Mouse (Mus musculus) CH12.LX (cell line): ENCODE results near the gene Olfr518. TPM values are rescaled to one million over a fixed set of nuclear protein-coding genes. Genes with fewer than 3 reads are reported as not detected.

Source experiments
- DNase-seq: peaks from one replicate; pipeline ENCODE4 v3.0.0-alpha.2; 2013; ENCODE audit errors: extremely low read depth
- H3K27ac ChIP-seq: 2 replicates; pipeline ENCODE4 v1.5.1; 2012; ENCODE audit warnings: low read depth, mild to moderate bottlenecking, control low read depth, moderate library complexity; ENCODE audit not compliant: insufficient read depth
- H3K27me3 ChIP-seq: replicated peaks from 2 replicates; pipeline ENCODE3; 2012; ENCODE audit warnings: inconsistent platforms
- H3K36me3 ChIP-seq, 2 experiments: replicated peaks in 1 of 2; 2 replicates each; pipeline versions ENCODE3 to v1.6.1; 2012; ENCODE audit warnings: inconsistent platforms in 1 of 2, low read length in 1 of 2, mild to moderate bottlenecking in 1 of 2, mixed read lengths in 1 of 2, moderate library complexity in 1 of 2; ENCODE audit not compliant: control insufficient read depth in 1 of 2, insufficient read depth in 1 of 2
- H3K4me1 ChIP-seq, 2 experiments: 2 replicates each; pipeline ENCODE4 v1.6.1; 2012; ENCODE audit warnings: inconsistent platforms in 1 of 2, moderate library complexity in 1 of 2; ENCODE audit not compliant: insufficient read depth in 2 of 2, control insufficient read depth in 1 of 2
- H3K4me2 ChIP-seq: 2 replicates; pipeline ENCODE4 v1.6.1; 2012; ENCODE audit warnings: low read depth, mild to moderate bottlenecking, control low read depth; ENCODE audit not compliant: poor library complexity, insufficient read depth, severe bottlenecking
- H3K4me3 ChIP-seq, 3 experiments: fragments of 150-350 bp in 1 of 3; sonication (generic) in 1 of 3; replicated peaks in 1 of 3; 2 replicates each; pipeline versions ENCODE3 to v1.5.1; 2011 to 2012; ENCODE audit warnings: low read depth in 2 of 3, low read length in 2 of 3, mild to moderate bottlenecking in 2 of 3, moderate library complexity in 2 of 3, control low read depth in 1 of 3, improper control_type of control experiment in 1 of 3, inconsistent platforms in 1 of 3, mixed read lengths in 1 of 3; ENCODE audit not compliant: poor library complexity in 1 of 3
- H3K79me2 ChIP-seq: replicated peaks from 2 replicates; pipeline ENCODE4 v1.6.1; 2012; ENCODE audit warnings: mild to moderate bottlenecking, moderate library complexity; ENCODE audit not compliant: control insufficient read depth, poor library complexity, insufficient read depth, severe bottlenecking; ENCODE audit errors: extremely low read depth
- H3K9ac ChIP-seq: 2 replicates; pipeline ENCODE4 v1.6.1; 2012; ENCODE audit warnings: low read depth, mild to moderate bottlenecking, control low read depth, moderate library complexity; ENCODE audit not compliant: insufficient read depth
- H3K9me3 ChIP-seq: replicated peaks from 2 replicates; pipeline ENCODE3; 2012; ENCODE audit warnings: low read length, inconsistent platforms, mixed read lengths
- CHD1 ChIP-seq: IDR thresholded peaks from 2 replicates; pipeline ENCODE4 v1.6.1; 2012; ENCODE audit warnings: low read depth, low read length, improper control_type of control experiment, inconsistent platforms
- CHD2 ChIP-seq: IDR thresholded peaks from 2 replicates; pipeline ENCODE4 v1.6.1; 2011; ENCODE audit warnings: low read length, improper control_type of control experiment
- CTCF ChIP-seq, 2 experiments: IDR thresholded peaks in 1 of 2; conservative IDR thresholded peaks in 1 of 2; 2 replicates each; pipeline ENCODE4 v1.5.1; 2011 to 2012; ENCODE audit warnings: low read depth in 2 of 2, low read length in 2 of 2, improper control_type of control experiment in 1 of 2, inconsistent platforms in 1 of 2, mild to moderate bottlenecking in 1 of 2, moderate library complexity in 1 of 2
- E2F4 ChIP-seq: IDR thresholded peaks from 2 replicates; pipeline ENCODE4 v1.6.1; 2011; ENCODE audit warnings: low read depth, low read length, improper control_type of control experiment; ENCODE audit not compliant: insufficient replicate concordance
- ELF1 ChIP-seq: IDR thresholded peaks from 2 replicates; pipeline ENCODE4 v1.6.1; 2014; ENCODE audit warnings: low read depth, mild to moderate bottlenecking, inconsistent platforms, low read length, improper control_type of control experiment
- EP300 ChIP-seq: IDR thresholded peaks from 2 replicates; pipeline ENCODE4 v1.6.1; 2011; ENCODE audit warnings: low read length, improper control_type of control experiment
- ETS1 ChIP-seq: conservative IDR thresholded peaks from 2 replicates; pipeline ENCODE4 v1.6.1; 2012; ENCODE audit warnings: low read depth, mild to moderate bottlenecking, inconsistent platforms, low read length, improper control_type of control experiment, moderate library complexity
- GABPA ChIP-seq: IDR thresholded peaks from 2 replicates; pipeline ENCODE4 v1.6.1; 2012; ENCODE audit warnings: low read depth, low read length, improper control_type of control experiment, inconsistent platforms; ENCODE audit not compliant: insufficient replicate concordance
- HCFC1 ChIP-seq: IDR thresholded peaks from 2 replicates; pipeline ENCODE4 v1.6.1; 2012; ENCODE audit warnings: low read depth, mild to moderate bottlenecking, inconsistent platforms, low read length, improper control_type of control experiment
- IRF4 ChIP-seq: IDR thresholded peaks from 2 replicates; pipeline ENCODE4 v1.6.1; 2014; ENCODE audit warnings: low read depth, mild to moderate bottlenecking, inconsistent platforms, low read length, improper control_type of control experiment
- JUN ChIP-seq: IDR thresholded peaks from 2 replicates; pipeline ENCODE4 v1.6.1; 2011; ENCODE audit warnings: low read depth, mild to moderate bottlenecking, low read length, improper control_type of control experiment, moderate library complexity; ENCODE audit not compliant: insufficient read depth
- JUND ChIP-seq: conservative IDR thresholded peaks from 2 replicates; pipeline ENCODE4 v1.6.1; 2011; ENCODE audit warnings: low read depth, low read length, improper control_type of control experiment
- KAT2A ChIP-seq: IDR thresholded peaks from 2 replicates; pipeline ENCODE4 v1.6.1; 2012; ENCODE audit warnings: low read length, improper control_type of control experiment, inconsistent platforms; ENCODE audit not compliant: insufficient replicate concordance
- MAFK ChIP-seq: IDR thresholded peaks from 2 replicates; pipeline ENCODE4 v1.6.1; 2011; ENCODE audit warnings: low read length, improper control_type of control experiment; ENCODE audit not compliant: insufficient replicate concordance
- MAX ChIP-seq: IDR thresholded peaks from 2 replicates; pipeline ENCODE4 v1.6.1; 2011; ENCODE audit warnings: low read length, improper control_type of control experiment
- MXI1 ChIP-seq: IDR thresholded peaks from 2 replicates; pipeline ENCODE4 v1.6.1; 2011; ENCODE audit warnings: mild to moderate bottlenecking, low read depth, low read length, improper control_type of control experiment
- NELFE ChIP-seq: IDR thresholded peaks from 2 replicates; pipeline ENCODE4 v1.6.1; 2011; ENCODE audit warnings: low read depth, low read length, improper control_type of control experiment
- NRF1 ChIP-seq: IDR thresholded peaks from 2 replicates; pipeline ENCODE4 v1.6.1; 2014; ENCODE audit warnings: low read depth, mild to moderate bottlenecking, inconsistent platforms, low read length, improper control_type of control experiment, moderate library complexity
- PAX5 ChIP-seq: IDR thresholded peaks from 2 replicates; pipeline ENCODE4 v1.6.1; 2012; ENCODE audit warnings: low read length, inconsistent platforms, mixed read lengths
- POLR2AphosphoS2 ChIP-seq: IDR thresholded peaks from 2 replicates; pipeline ENCODE4 v1.6.1; 2011; ENCODE audit warnings: low read depth, low read length, improper control_type of control experiment
- RAD21 ChIP-seq: IDR thresholded peaks from 2 replicates; pipeline ENCODE4 v1.6.1; 2011; ENCODE audit warnings: low read depth, mild to moderate bottlenecking, low read length, improper control_type of control experiment, moderate library complexity
- SIN3A ChIP-seq: IDR thresholded peaks from 2 replicates; pipeline ENCODE4 v1.6.1; 2012; ENCODE audit warnings: low read length, improper control_type of control experiment, inconsistent platforms
- SMC3 ChIP-seq: IDR thresholded peaks from 2 replicates; pipeline ENCODE4 v1.6.1; 2011; ENCODE audit warnings: low read depth, low read length, improper control_type of control experiment
- TBP ChIP-seq: conservative IDR thresholded peaks from 2 replicates; pipeline ENCODE4 v1.6.1; 2011; ENCODE audit warnings: low read depth, low read length, improper control_type of control experiment
- TCF12 ChIP-seq: IDR thresholded peaks from 2 replicates; pipeline ENCODE4 v1.6.1; 2014; ENCODE audit warnings: low read depth, mild to moderate bottlenecking, inconsistent platforms, low read length, improper control_type of control experiment
- UBTF ChIP-seq: IDR thresholded peaks from 2 replicates; pipeline ENCODE4 v1.6.1; 2012; ENCODE audit warnings: low read depth, mild to moderate bottlenecking, inconsistent platforms, low read length, improper control_type of control experiment, moderate library complexity
- USF1 ChIP-seq: IDR thresholded peaks from 2 replicates; pipeline ENCODE4 v1.6.1; 2014; ENCODE audit warnings: low read depth, mild to moderate bottlenecking, inconsistent platforms, low read length, improper control_type of control experiment
- ZC3H11A ChIP-seq: IDR thresholded peaks from 2 replicates; pipeline ENCODE4 v1.6.1; 2012; ENCODE audit warnings: low read depth, mild to moderate bottlenecking, inconsistent platforms, low read length, improper control_type of control experiment
- ZNF384 ChIP-seq: IDR thresholded peaks from 2 replicates; pipeline ENCODE4 v1.6.1; 2012; ENCODE audit warnings: low read depth, low read length, improper control_type of control experiment, inconsistent platforms
- dilution Hi-C: fragments of 300-500 bp; cut with MboI; formaldehyde crosslinking; loops from 2 replicates; pipeline ENCODE4 v1.14.3; 2020; ENCODE audit warnings: low sequenced_read_pairs; ENCODE audit not compliant: extremely low pct_unique_long_range_greater_than_20kb, extremely low pct_ligation_motif_present
- in situ Hi-C: fragments of 300-500 bp; cut with MboI; formaldehyde crosslinking; loops from 3 replicates; pipeline ENCODE4 v1.14.3; 2019; ENCODE audit warnings: low sequenced_read_pairs, low pct_ligation_motif_present, low pct_unique_long_range_greater_than_20kb, mixed read lengths
- polyA plus RNA-seq: library from polyadenylated mRNA; unstranded; fragments of >175 nt; gene quantifications from 2 replicates; pipeline ENCODE4 v1.2.1, GENCODE M21; 2012; ENCODE audit warnings: low read depth; ENCODE audit not compliant: insufficient read length
- total RNA-seq, 2 experiments: library from RNA; depleted of rRNA; stranded (reverse); fragments of 300-350 nt in 1 of 2; fragments of >200 nt in 1 of 2; gene quantifications; 2 replicates each; pipeline ENCODE4 v1.2.3; 2012 to 2014

Olfr518 gene
- total RNA-seq (2012; rRNA removed): not detected in 2 replicates
- not detected in 2 replicates for total RNA-seq (2014; rRNA removed)
- not detected in 2 replicates for polyA plus RNA-seq

- Histone ChIP-seq H3K79me2 (no peaks in the 10 kb centered on the region), H3K4me2 (no peak within 1 kb of the TSS), H3K27me3 (peaks cover 73% of the 10 kb centered on the region), H3K4me3 (no peak within 1 kb of the TSS), H3K36me3 (no peaks in the 10 kb centered on the region), H3K4me1 (no peaks in the 10 kb centered on the region), H3K27ac (no peak within 1 kb of the TSS), H3K9me3 (no peaks in the 10 kb centered on the region)
- DNase-seq: no peak
- dilution Hi-C loops: no loop called here
- in situ Hi-C loops: no loop called here
- TF ChIP-seq ZNF384 (no peak), TCF12 (no peak), TBP (no peak)
- TF ChIP-seq, all 38 proteins: peak for 0
- H3K9ac ChIP-seq: no peak within 1 kb of the TSS
These were observed at the start of gene Olfr518 for GRCm38 (mm10) chr7:108884906-108885305. Olfr518 (minus strand) TSS chr7:108885006.

- dilution Hi-C loops (no loop called here), in situ Hi-C loops (loop anchor here (10.0 kb wide), 1 partner anchor 119 kb away; no protein-coding TSS in a partner anchor)
- peak within 1 kb of the TSS; percentile 26; the same call in 1 of the 2 replicates for H3K27ac ChIP-seq
- H3K4me2 ChIP-seq: peak within 1 kb of the TSS; percentile 97
- peaks cover 25% of the 10 kb centered on the region for H3K79me2 ChIP-seq
- H3K27me3 ChIP-seq: peaks cover 3% of the 10 kb centered on the region
- H3K4me3 ChIP-seq: peak within 1 kb of the TSS; percentile 88 to 94 (median 92)
- no peaks in the 10 kb centered on the region for H3K9me3 ChIP-seq
- peaks cover 24 to 36% of the 10 kb centered on the region in 2 experiments for H3K36me3 ChIP-seq
- DNase-seq: peak; percentile 97
- H3K9ac ChIP-seq: peak within 1 kb of the TSS; percentile 87
- peaks cover 4 to 27% of the 10 kb centered on the region in 2 experiments; a peak in 3 of 4 replicates for H3K4me1 ChIP-seq
- peak; percentile 76; the same call in 1 of the 2 replicates for TF ChIP-seq NELFE
- TF ChIP-seq NRF1: no peak; the same call in 1 of the 2 replicates
- TF ChIP-seq TBP: peak; percentile 92
- TF ChIP-seq EP300: no peak
- TF ChIP-seq JUN: no peak
- peak; percentile 54 for TF ChIP-seq MAX
- no peak for TF ChIP-seq POLR2AphosphoS2
- TF ChIP-seq GABPA: no peak
- TF ChIP-seq UBTF: no peak
- TF ChIP-seq TCF12: 0 out of 2 replicates have a peak, but pooled peaks have one; percentile 53
- peak; percentile 94 for TF ChIP-seq HCFC1
- peak; percentile 82; the same call in 1 of the 2 replicates for TF ChIP-seq KAT2A
- TF ChIP-seq CTCF (conservative IDR thresholded peaks at IDR 0.05 in 1 of 2, IDR thresholded peaks at IDR 0.05 in 1 of 2; ENCODE audit: low read depth in 2 of 2, low read length in 2 of 2): peak; percentile 77 to 89
- TF ChIP-seq MXI1: peak; percentile 44; the same call in 1 of the 2 replicates
- TF ChIP-seq E2F4: peak; percentile 92; the same call in 1 of the 2 replicates
- no peak for TF ChIP-seq PAX5
- TF ChIP-seq ELF1: peak; percentile 95
- peak; percentile 87 for TF ChIP-seq USF1
- TF ChIP-seq CHD1: no peak
- peak; percentile 71 for TF ChIP-seq SMC3
- TF ChIP-seq ZNF384: no peak
- TF ChIP-seq CHD2: no peak
- 0 out of 2 replicates have a peak, but pooled peaks have one; percentile 22 for TF ChIP-seq JUND
- TF ChIP-seq SIN3A: peak; percentile 89
- TF ChIP-seq ZC3H11A: no peak
- TF ChIP-seq RAD21: peak; percentile 72
- TF ChIP-seq ETS1: no peak
- no peak for TF ChIP-seq MAFK
- TF ChIP-seq IRF4: peak; percentile 65
These were observed 49.3 kb upstream of the Olfr518 start, which contains the start of gene Eif3f for GRCm38 (mm10) chr7:108933794-108934731. Eif3f (plus strand) TSS chr7:108934417.
